Mouse (Mus musculus) heart, embryonic 16.5 days (tissue): ENCODE results near the gene Tmsb10. TPM values are rescaled to one million over a fixed set of nuclear protein-coding genes. Genes with fewer than 3 reads are reported as not detected.
A peak's percentile ranks its signal among the peaks of the same experiment; 100 is the strongest.

Source experiments
- ATAC-seq: fragments of 200-750 bp; cut with Nextera tagmentation; replicated peaks from 2 replicates; pipeline ENCODE4 v1.8.0; 2017; ENCODE audit warnings: moderate number of reproducible peaks; ENCODE audit not compliant: insufficient read depth, low FRiP score; ENCODE audit errors: extremely low read depth
- H3K27ac ChIP-seq: fragments of 300-500 bp; sonication (generic); 2 replicates; pipeline ENCODE4 v1.5.1; 2014; ENCODE audit warnings: mild to moderate bottlenecking, low read length, control low read depth, moderate library complexity
- H3K27me3 ChIP-seq: fragments of 300-500 bp; sonication (generic); 2 replicates; pipeline ENCODE4 v1.6.1; 2014; ENCODE audit warnings: low read length, mixed read lengths; ENCODE audit not compliant: control insufficient read depth, insufficient read depth
- H3K36me3 ChIP-seq: fragments of 300-500 bp; sonication (generic); 2 replicates; pipeline ENCODE4 v1.6.1; 2014; ENCODE audit not compliant: control insufficient read depth, insufficient read depth
- H3K4me1 ChIP-seq: fragments of 300-500 bp; sonication (generic); 2 replicates; pipeline ENCODE4 v1.6.1; 2014; ENCODE audit warnings: low read length, mixed read lengths; ENCODE audit not compliant: control insufficient read depth, insufficient read depth
- H3K4me2 ChIP-seq: fragments of 300-500 bp; sonication (generic); 2 replicates; pipeline ENCODE4 v1.6.1; 2014; ENCODE audit warnings: low read depth, mild to moderate bottlenecking, control low read depth, low read length
- H3K4me3 ChIP-seq: fragments of 300-500 bp; sonication (generic); 2 replicates; pipeline ENCODE4 v1.5.1; 2014; ENCODE audit warnings: mild to moderate bottlenecking, control low read depth, low read length
- H3K9ac ChIP-seq: fragments of 300-500 bp; sonication (generic); 2 replicates; pipeline ENCODE4 v1.6.1; 2014; ENCODE audit warnings: low read length, control low read depth
- H3K9me3 ChIP-seq: fragments of 300-500 bp; sonication (generic); replicated peaks from 2 replicates; pipeline ENCODE4 v1.6.1; 2016; ENCODE audit warnings: low read length; ENCODE audit not compliant: control insufficient read depth
- WGBS: fragments of 180-500 bp; shearing (Covaris S2); extraction: QIAGEN DNeasy Blood & Tissue Kit; methylation state at CpG from one replicate; pipeline ENCODE4 v1.1.7; 2014; 5-methylcytosine and 5-hydroxymethylcytosine counted together
- polyA plus RNA-seq: library from polyadenylated mRNA; unstranded; fragments of >200 nt; fragmentation: Nextera tagmentation; extraction: Ambion mirVana; gene quantifications from 2 replicates; pipeline ENCODE4 v1.2.1, GENCODE M21; 2015

The Tmsb10 gene
- polyA plus RNA-seq, 1 experiment from 2014 or later: 998 TPM

- Histone ChIP-seq H3K4me3 (no peak overlapping the region), H3K27ac (no peak overlapping the region), H3K27me3 (no peaks in the 10 kb centered on the region), H3K4me1 (no peaks in the 10 kb centered on the region), H3K9ac (no peak overlapping the region), H3K36me3 (no peaks in the 10 kb centered on the region), H3K4me2 (no peak overlapping the region), H3K9me3 (peaks cover 9% of the 10 kb centered on the region)
- no peak for ATAC-seq
- WGBS: 84% methylated on average over 9 of the region's 9 CpGs
Measured at GRCm38 (mm10) chr6:72949161-72949756, 9.3 kb downstream of the Tmsb10 start.

GRCm38 (mm10) chr6:72948392-72948791 lies 10.2 kb downstream of the Tmsb10 start:
- Histone ChIP-seq H3K4me2 (no peak overlapping the region), H3K9me3 (peaks cover 9% of the 10 kb centered on the region), H3K4me1 (no peaks in the 10 kb centered on the region), H3K36me3 (no peaks in the 10 kb centered on the region), H3K27ac (no peak overlapping the region), H3K9ac (no peak overlapping the region), H3K27me3 (no peaks in the 10 kb centered on the region), H3K4me3 (no peak overlapping the region)
- WGBS: 78% methylated on average over 3 of the region's 3 CpGs
- ATAC-seq: no peak

GRCm38 (mm10) chr6:72947960-72948359 lies 10.6 kb downstream of the Tmsb10 start:
- no peak overlapping the region for H3K4me2 ChIP-seq
- peaks cover 9% of the 10 kb centered on the region for H3K9me3 ChIP-seq
- H3K4me3 ChIP-seq: no peak overlapping the region
- no peaks in the 10 kb centered on the region for H3K27me3 ChIP-seq
- no peaks in the 10 kb centered on the region for H3K4me1 ChIP-seq
- no peaks in the 10 kb centered on the region for H3K36me3 ChIP-seq
- no peak for ATAC-seq
- no peak overlapping the region for H3K27ac ChIP-seq
- WGBS: 55% methylated on average over 6 of the region's 6 CpGs
- no peak overlapping the region for H3K9ac ChIP-seq

- Histone ChIP-seq H3K36me3 (no peaks in the 10 kb centered on the region), H3K27me3 (no peaks in the 10 kb centered on the region), H3K4me2 (no peak overlapping the region), H3K9me3 (no peaks in the 10 kb centered on the region), H3K4me3 (no peak overlapping the region), H3K4me1 (no peaks in the 10 kb centered on the region), H3K27ac (no peak overlapping the region), H3K9ac (no peak overlapping the region)
- 4% methylated on average over 3 of the region's 3 CpGs for WGBS
- ATAC-seq: no peak
Measured at GRCm38 (mm10) chr6:72940493-72940892, 18.1 kb downstream of the Tmsb10 start.

- Histone ChIP-seq H3K4me1 (no peaks in the 10 kb centered on the region), H3K4me3 (no peak overlapping the region; the same call in 1 of the 2 replicates), H3K9ac (0 out of 2 replicates have a peak overlapping the region, but pooled peaks have one; percentile 16), H3K4me2 (peak overlapping the region; percentile 30), H3K27ac (no peak overlapping the region), H3K36me3 (no peaks in the 10 kb centered on the region), H3K9me3 (no peaks in the 10 kb centered on the region), H3K27me3 (no peaks in the 10 kb centered on the region)
- WGBS: 53% methylated on average over 5 of the region's 5 CpGs
- no peak for ATAC-seq
Measured at GRCm38 (mm10) chr6:72937859-72938258, 20.7 kb downstream of the Tmsb10 start.

GRCm38 (mm10) chr6:72937430-72937829 lies 21.1 kb downstream of the Tmsb10 start:
- Histone ChIP-seq H3K9me3 (no peaks in the 10 kb centered on the region), H3K4me1 (no peaks in the 10 kb centered on the region), H3K9ac (no peak overlapping the region), H3K27ac (no peak overlapping the region), H3K4me2 (no peak overlapping the region), H3K36me3 (no peaks in the 10 kb centered on the region), H3K4me3 (no peak overlapping the region), H3K27me3 (no peaks in the 10 kb centered on the region)
- no peak for ATAC-seq
- 63% methylated on average over 3 of the region's 3 CpGs for WGBS

GRCm38 (mm10) chr6:72932955-72933354 lies 25.6 kb downstream of the Tmsb10 start:
- Histone ChIP-seq H3K36me3 (no peaks in the 10 kb centered on the region), H3K27ac (no peak overlapping the region), H3K4me3 (no peak overlapping the region), H3K9ac (no peak overlapping the region), H3K4me1 (no peaks in the 10 kb centered on the region), H3K9me3 (no peaks in the 10 kb centered on the region), H3K4me2 (no peak overlapping the region), H3K27me3 (no peaks in the 10 kb centered on the region)
- WGBS: 88% methylated on average over 1 of the region's 1 CpGs
- ATAC-seq: no peak

GRCm38 (mm10) chr6:72931533-72931932 lies 27.0 kb downstream of the Tmsb10 start:
- Histone ChIP-seq H3K36me3 (no peaks in the 10 kb centered on the region), H3K9me3 (no peaks in the 10 kb centered on the region), H3K4me2 (no peak overlapping the region), H3K27me3 (no peaks in the 10 kb centered on the region), H3K9ac (no peak overlapping the region), H3K4me1 (peaks cover 9% of the 10 kb centered on the region), H3K4me3 (no peak overlapping the region), H3K27ac (no peak overlapping the region)
- 84% methylated on average over 3 of the region's 3 CpGs for WGBS
- no peak for ATAC-seq

GRCm38 (mm10) chr6:72929795-72930398 lies 28.7 kb downstream of the Tmsb10 start:
- WGBS: 85% methylated on average over 4 of the region's 4 CpGs
- Histone ChIP-seq H3K36me3 (no peaks in the 10 kb centered on the region), H3K27ac (no peak overlapping the region), H3K9me3 (no peaks in the 10 kb centered on the region), H3K4me3 (no peak overlapping the region), H3K9ac (no peak overlapping the region), H3K27me3 (no peaks in the 10 kb centered on the region), H3K4me1 (peaks cover 10% of the 10 kb centered on the region), H3K4me2 (no peak overlapping the region)
- no peak for ATAC-seq
